Mouse (Mus musculus) ES-E14 (cell line): ENCODE data around the gene Pgls. TPM values are rescaled to one million over a fixed set of nuclear protein-coding genes. Genes with fewer than 3 reads are reported as not detected.
A peak's percentile ranks its signal among the peaks of the same experiment; 100 is the strongest.

ENCODE experiments used
- DNase-seq: peaks from one replicate; pipeline ENCODE4 v3.0.0-alpha.2; 2013; ENCODE audit warnings: low read depth, low spot score
- H3K27ac ChIP-seq: 2 replicates; pipeline ENCODE4 v1.5.1; 2012; ENCODE audit warnings: low read depth, mild to moderate bottlenecking, low read length, moderate library complexity, mixed read lengths; ENCODE audit not compliant: poor library complexity, insufficient read depth, severe bottlenecking
- H3K36me3 ChIP-seq: 2 replicates; pipeline ENCODE4 v1.6.1; 2012; ENCODE audit warnings: mild to moderate bottlenecking, low read length, moderate library complexity, mixed read lengths; ENCODE audit not compliant: control insufficient read depth, poor library complexity, insufficient read depth, severe bottlenecking
- H3K4me1 ChIP-seq, 2 experiments: fragments of 150-350 bp in 1 of 2; sonication (generic) in 1 of 2; 2 replicates each; pipeline ENCODE4 v1.6.1; 2012; ENCODE audit warnings: low read length in 2 of 2, mild to moderate bottlenecking in 1 of 2, mixed read lengths in 1 of 2; ENCODE audit not compliant: control insufficient read depth in 2 of 2, insufficient read depth in 2 of 2, poor library complexity in 1 of 2
- H3K4me3 ChIP-seq, 2 experiments: fragments of 150-350 bp in 1 of 2; sonication (generic) in 1 of 2; 2 replicates each; pipeline ENCODE4 v1.5.1; 2012; ENCODE audit warnings: low read length in 2 of 2, low read depth in 1 of 2, mild to moderate bottlenecking in 1 of 2, mixed read lengths in 1 of 2; ENCODE audit not compliant: insufficient read depth in 1 of 2, poor library complexity in 1 of 2, severe bottlenecking in 1 of 2
- H3K9ac ChIP-seq: 2 replicates; pipeline ENCODE4 v1.6.1; 2012; ENCODE audit warnings: low read depth, mild to moderate bottlenecking, low read length, mixed read lengths; ENCODE audit not compliant: poor library complexity, insufficient read depth, severe bottlenecking
- H3K9me3 ChIP-seq: fragments of 150-350 bp; sonication (generic); 2 replicates; pipeline ENCODE4 v1.6.1; 2012; ENCODE audit warnings: low read depth, mild to moderate bottlenecking, low read length; ENCODE audit not compliant: control insufficient read depth, insufficient read depth
- CHD2 ChIP-seq: IDR thresholded peaks from 2 replicates; pipeline ENCODE4 v1.6.1; 2014; ENCODE audit warnings: mild to moderate bottlenecking, low read depth, low read length, inconsistent platforms
- HCFC1 ChIP-seq: IDR thresholded peaks from 2 replicates; pipeline ENCODE4 v1.6.1; 2012; ENCODE audit warnings: low read length, inconsistent platforms, borderline replicate concordance; ENCODE audit not compliant: insufficient read depth
- MAFK ChIP-seq: IDR thresholded peaks from 2 replicates; pipeline ENCODE4 v1.6.1; 2014; ENCODE audit warnings: mild to moderate bottlenecking, low read depth, low read length, inconsistent platforms; ENCODE audit not compliant: insufficient read depth
- ZC3H11A ChIP-seq: IDR thresholded peaks from 2 replicates; pipeline ENCODE4 v1.6.1; 2012; ENCODE audit warnings: low read depth, mild to moderate bottlenecking, inconsistent platforms, low read length, borderline replicate concordance
- ZNF384 ChIP-seq: IDR thresholded peaks from 2 replicates; pipeline ENCODE4 v1.6.1; 2012; ENCODE audit warnings: low read depth, low read length, inconsistent platforms
- in situ Hi-C, 2 experiments: fragments of 600-800 bp; cut with MboI; formaldehyde crosslinking; loops; one replicate each; pipeline ENCODE4 v1.15.1; 2025; ENCODE audit warnings: low sequenced_read_pairs in 2 of 2, inconsistent platforms in 1 of 2; ENCODE audit not compliant: unreplicated experiment in 2 of 2
- total RNA-seq: library from RNA; depleted of rRNA; stranded (reverse); fragments of 300-350 nt; gene quantifications from 2 replicates; pipeline ENCODE4 v1.2.3, GENCODE M21; 2012

The Pgls gene
- total RNA-seq, 1 experiment = 95.6 TPM

- no peaks in the 10 kb centered on the region for H3K9me3 ChIP-seq
- peaks cover 8% of the 10 kb centered on the region; the same call in 1 of the 2 replicates for H3K36me3 ChIP-seq
- peaks cover 0 to 2% of the 10 kb centered on the region in 2 experiments; a peak in 1 of 4 replicates for H3K4me1 ChIP-seq
- DNase-seq = no peak
- TF ChIP-seq ZNF384 (no peak), CHD2 (no peak), MAFK (no peak), ZC3H11A (no peak), HCFC1 (no peak)
- in situ Hi-C loops = no loop called here
- no peak overlapping the region for H3K4me3 ChIP-seq
- H3K27ac ChIP-seq = no peak overlapping the region
- no peak overlapping the region for H3K9ac ChIP-seq
Measured at GRCm38 (mm10) chr8:71598375-71598774, 6.4 kb downstream of the Pgls start.

GRCm38 (mm10) chr8:71598841-71599240 lies 6.9 kb downstream of the Pgls start:
- no peak for DNase-seq
- Histone ChIP-seq H3K4me3 (no peak overlapping the region), H3K4me1 (peaks cover 0 to 5% of the 10 kb centered on the region in 2 experiments; a peak in 1 of 4 replicates), H3K9me3 (no peaks in the 10 kb centered on the region), H3K9ac (no peak overlapping the region), H3K36me3 (peaks cover 5% of the 10 kb centered on the region; the same call in 1 of the 2 replicates), H3K27ac (no peak overlapping the region)
- TF ChIP-seq MAFK (no peak), CHD2 (no peak), HCFC1 (no peak), ZC3H11A (no peak)
- in situ Hi-C loops = no loop called here

- Histone ChIP-seq H3K36me3 (peaks cover 5% of the 10 kb centered on the region; the same call in 1 of the 2 replicates), H3K9ac (peak overlapping the region; percentile 57), H3K27ac (no peak overlapping the region; the same call in 1 of the 2 replicates), H3K4me3 (peak overlapping the region; percentile 70 to 73), H3K4me1 (0 out of 4 replicates have a peak, but pooled peaks cover 0 to 3% of the 10 kb centered on the region in 2 experiments), H3K9me3 (no peaks in the 10 kb centered on the region)
- TF ChIP-seq CHD2 (no peak), HCFC1 (no peak), ZNF384 (no peak), ZC3H11A (no peak), MAFK (no peak)
- in situ Hi-C loops = no loop called here
- no peak for DNase-seq
Measured at GRCm38 (mm10) chr8:71601939-71602665, 10.1 kb downstream of the Pgls start.

- in situ Hi-C loops = no loop called here
- H3K4me1 ChIP-seq = 0 out of 4 replicates have a peak, but pooled peaks cover 0 to 3% of the 10 kb centered on the region in 2 experiments
Measured at GRCm38 (mm10) chr8:71602666-71603334, 10.8 kb downstream of the Pgls start.

More at GRCm38 (mm10) chr8:71602666-71603334, 10.8 kb downstream of the Pgls start:
- H3K9me3 ChIP-seq = no peaks in the 10 kb centered on the region
- peaks cover 5% of the 10 kb centered on the region; the same call in 1 of the 2 replicates for H3K36me3 ChIP-seq
- H3K27ac ChIP-seq = no peak overlapping the region
- TF ChIP-seq HCFC1 (no peak), ZNF384 (no peak), CHD2 (no peak), MAFK (no peak), ZC3H11A (no peak)
- peak overlapping the region; percentile 70 to 73 for H3K4me3 ChIP-seq
- H3K9ac ChIP-seq = peak overlapping the region; percentile 57
- DNase-seq = peak; percentile 87
